Mouse (Mus musculus): ENCODE results near the gene Dolpp1.

Dolpp1 gene

GRCm38 (mm10) chr2:30392114-30392576, at the start of gene Dolpp1:
TSS of gene Dolpp1 (plus strand) at chr2:30392254.
- peak; percentile 99 for DNase-seq

- DNase-seq: no peak
Measured at GRCm38 (mm10) chr2:30342544-30342943, 49.5 kb upstream of the Dolpp1 start.

- DNase-seq: no peak
Measured at GRCm38 (mm10) chr2:30343601-30344137, 48.4 kb upstream of the Dolpp1 start.

- no peak for DNase-seq
Measured at GRCm38 (mm10) chr2:30345971-30346676, 45.9 kb upstream of the Dolpp1 start.

GRCm38 (mm10) chr2:30349196-30349595, 42.9 kb upstream of the Dolpp1 start:
- no peak for DNase-seq

- DNase-seq: no peak
Measured at GRCm38 (mm10) chr2:30351149-30351548, 40.9 kb upstream of the Dolpp1 start.

- DNase-seq: no peak
Measured at GRCm38 (mm10) chr2:30355861-30356260, 36.2 kb upstream of the Dolpp1 start.

- no peak for DNase-seq
Measured at GRCm38 (mm10) chr2:30356266-30356665, 35.8 kb upstream of the Dolpp1 start.

- DNase-seq: no peak
Measured at GRCm38 (mm10) chr2:30356906-30357305, 35.1 kb upstream of the Dolpp1 start.

- DNase-seq: no peak
Measured at GRCm38 (mm10) chr2:30357552-30358510, 34.2 kb upstream of the Dolpp1 start.

GRCm38 (mm10) chr2:30358533-30359531, 33.2 kb upstream of the Dolpp1 start, which contains the start of gene Sh3glb2:
TSS of gene Sh3glb2 (minus strand) at chr2:30359337.
- peak; percentile 79 for DNase-seq

- DNase-seq: peak; percentile 44
Measured at GRCm38 (mm10) chr2:30360626-30361025, 31.4 kb upstream of the Dolpp1 start.

GRCm38 (mm10) chr2:30362865-30363264, 29.2 kb upstream of the Dolpp1 start:
- DNase-seq: no peak

- DNase-seq: peak; percentile 100
Measured at GRCm38 (mm10) chr2:30363773-30364650, 28.0 kb upstream of the Dolpp1 start, which contains the start of gene Miga2. TSS of gene Miga2 (plus strand) at chr2:30364233.

GRCm38 (mm10) chr2:30365281-30366069, 26.6 kb upstream of the Dolpp1 start:
- peak; percentile 39 for DNase-seq

GRCm38 (mm10) chr2:30366203-30366602, 25.9 kb upstream of the Dolpp1 start:
- no peak for DNase-seq

GRCm38 (mm10) chr2:30371544-30371943, 20.5 kb upstream of the Dolpp1 start:
- no peak for DNase-seq

- no peak for DNase-seq
Measured at GRCm38 (mm10) chr2:30372726-30373125, 19.3 kb upstream of the Dolpp1 start.

GRCm38 (mm10) chr2:30375893-30376292, 16.2 kb upstream of the Dolpp1 start:
- no peak for DNase-seq

GRCm38 (mm10) chr2:30377721-30378120, 14.3 kb upstream of the Dolpp1 start:
- no peak for DNase-seq

Measured in kidney, adult 9 months (tissue).